Mouse (Mus musculus): ENCODE data around the gene Etv6.

The Etv6 gene

DNA sequence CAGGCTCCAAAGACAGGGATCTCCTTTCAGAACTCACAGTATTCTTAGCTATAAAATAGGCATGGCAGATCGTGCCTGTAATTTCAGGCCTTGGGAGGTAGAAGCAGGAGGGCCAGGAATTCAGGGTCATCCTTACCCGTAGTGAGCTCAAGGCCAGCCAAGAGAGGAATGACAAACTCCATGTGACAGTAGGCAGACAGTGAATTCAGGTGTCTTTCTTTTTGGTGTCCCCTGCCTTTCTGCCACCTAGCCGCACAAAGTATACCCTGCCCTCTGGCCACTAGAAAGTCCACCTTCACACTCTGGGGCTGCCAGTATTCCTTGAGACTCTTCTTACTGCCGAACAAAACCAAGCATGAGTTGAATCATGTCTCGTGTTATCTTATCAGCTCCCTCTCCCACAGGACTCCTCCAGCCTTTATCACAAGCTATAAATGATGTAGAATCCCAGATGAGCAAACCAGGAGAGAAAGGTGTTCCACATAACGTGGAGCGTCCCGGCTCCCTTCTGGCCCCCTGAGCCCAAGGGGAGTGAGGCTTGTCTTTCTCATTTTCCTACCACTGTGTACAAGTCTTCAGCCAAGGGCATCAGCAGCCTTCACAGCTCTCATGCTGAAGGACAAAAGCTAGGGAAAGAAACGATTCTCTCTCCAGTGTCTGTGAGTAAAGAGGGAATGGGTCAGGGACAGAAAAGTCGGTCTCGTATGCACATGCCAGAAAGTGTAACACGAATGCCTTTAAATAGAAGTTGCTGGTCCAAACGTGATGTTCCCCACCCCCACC is 175.4 kb downstream of the Etv6 start:
- WGBS, result 67% methylated on average over 13 of the region's 13 CpGs

DNA sequence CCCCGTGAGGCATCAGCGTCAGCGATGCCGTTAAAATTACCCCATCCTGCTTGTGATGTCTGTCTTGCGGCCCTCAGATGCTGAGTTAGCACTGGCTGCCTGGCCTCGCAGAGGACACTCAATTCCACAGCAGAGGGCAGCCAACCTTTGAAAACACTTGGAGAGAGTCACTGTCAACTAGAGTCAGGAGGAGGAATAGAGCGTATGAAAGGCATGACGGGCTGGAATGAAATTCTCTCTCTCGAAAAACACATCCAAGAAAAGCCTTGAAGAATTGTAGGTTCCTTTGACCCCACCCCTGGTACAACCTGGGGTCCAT is 175.9 kb downstream of the Etv6 start:
- 61% methylated on average over 9 of the region's 9 CpGs for WGBS

DNA sequence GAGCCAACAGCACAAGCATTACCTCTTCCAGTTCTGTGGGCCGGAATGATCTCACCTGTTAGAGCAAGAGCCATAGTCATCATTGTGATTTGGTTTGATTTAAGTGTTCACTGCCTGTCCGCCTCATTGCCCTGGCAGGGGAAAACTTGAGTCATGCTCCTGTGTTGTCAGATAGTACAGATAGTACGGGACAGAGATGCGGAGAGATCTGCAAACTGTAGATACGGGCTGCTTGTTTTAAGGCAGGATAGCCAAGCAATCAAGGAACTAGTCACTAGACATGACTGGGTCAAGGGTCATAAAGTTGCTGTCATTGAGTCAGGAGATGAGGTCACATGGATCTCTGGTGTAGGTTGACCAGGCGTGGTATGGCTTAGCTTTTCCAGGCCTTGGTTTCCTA is 182.2 kb downstream of the Etv6 start:
- WGBS, result 98% methylated on average over 6 of the region's 6 CpGs

DNA sequence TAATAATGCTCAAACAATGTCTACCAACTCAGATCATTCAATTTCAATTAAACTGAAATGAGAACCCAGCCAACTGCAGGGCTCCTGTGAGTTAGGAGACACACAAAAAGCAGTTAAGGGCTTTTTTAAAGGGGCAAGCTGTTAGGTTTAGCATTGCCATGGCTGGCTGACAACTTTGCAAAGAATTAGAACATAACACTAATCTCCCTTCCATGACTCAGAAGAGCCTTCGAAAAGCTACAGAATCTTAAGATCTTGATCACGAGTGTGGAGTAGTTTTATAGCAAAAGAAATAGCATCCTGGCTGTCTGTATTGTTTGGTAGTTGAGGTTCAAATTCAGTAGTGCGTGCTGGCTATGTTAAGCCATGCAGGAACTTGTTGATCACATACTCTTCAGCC is 182.9 kb downstream of the Etv6 start:
- 42% methylated on average over 3 of the region's 3 CpGs for WGBS

DNA sequence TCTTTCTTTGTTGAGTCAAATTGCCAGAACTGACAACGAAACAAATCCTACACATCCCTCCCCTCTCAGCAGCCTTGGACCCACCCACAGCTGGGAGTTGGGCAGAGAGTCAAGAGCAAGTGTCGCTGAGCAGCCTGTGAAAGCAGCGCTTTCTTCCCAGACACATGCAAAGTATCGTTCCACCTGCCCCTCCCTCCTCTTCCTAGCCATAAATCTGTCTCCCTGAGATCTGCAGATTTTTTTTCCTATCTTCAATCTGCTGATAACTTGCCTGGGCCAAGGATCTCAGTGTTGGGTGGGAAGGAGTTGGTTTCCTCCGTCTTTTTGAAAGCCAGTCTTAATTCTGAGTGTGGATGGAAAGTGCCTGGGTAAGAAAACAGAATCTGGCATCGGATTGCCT is 183.9 kb downstream of the Etv6 start:
- 19% methylated on average over 6 of the region's 6 CpGs for WGBS

- whole genome bisulfite sequencing, result 47% methylated on average over 13 of the region's 13 CpGs
These were observed 184.8 kb downstream of the Etv6 start for GRCm38 (mm10) chr6:134220209-134220777.

- WGBS, result 83% methylated on average over 8 of the region's 8 CpGs
These were observed 186.9 kb downstream of the Etv6 start for GRCm38 (mm10) chr6:134222248-134222929.

GRCm38 (mm10) chr6:134225564-134225963 is 190.1 kb downstream of the Etv6 start:
- 71% methylated on average over 11 of the region's 11 CpGs for WGBS

DNA sequence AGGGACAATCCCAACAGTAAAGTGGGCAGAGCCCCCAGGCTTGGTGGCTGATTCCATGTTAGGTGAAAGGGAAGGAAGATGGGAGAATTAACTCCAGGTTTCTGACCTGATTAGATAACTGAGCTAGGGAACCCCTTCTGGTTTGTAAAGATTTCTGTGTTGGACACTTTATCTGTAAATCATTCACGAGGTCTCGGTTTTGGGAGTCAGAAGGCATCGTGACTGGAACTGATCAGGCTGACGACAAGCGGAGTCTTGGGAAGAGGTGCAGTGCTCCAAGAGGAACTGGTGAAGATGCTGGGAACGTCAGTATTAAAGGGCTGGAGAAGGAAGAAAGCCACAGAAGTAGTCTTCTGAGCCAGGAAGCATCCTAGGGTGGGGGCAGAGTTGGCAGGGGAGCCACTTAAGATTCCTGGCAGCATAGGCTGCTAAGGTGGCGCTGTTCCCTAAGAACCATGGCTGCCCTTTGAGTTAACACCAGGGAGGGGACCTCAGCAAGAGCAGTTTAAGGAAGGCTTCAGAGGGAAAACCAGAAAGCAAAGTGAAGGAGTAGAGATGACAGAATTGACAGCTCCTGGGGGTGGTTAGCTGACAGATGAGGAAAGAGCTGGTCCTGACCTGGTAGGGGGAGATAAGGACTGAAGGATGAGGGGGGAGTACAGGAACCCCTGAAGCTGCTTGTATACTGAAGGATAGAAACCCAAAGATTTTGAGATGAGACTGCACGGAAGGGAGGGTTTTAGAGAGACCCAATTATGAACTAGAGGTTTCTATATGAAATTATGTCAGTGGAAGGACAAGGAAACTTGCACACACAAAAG is 191.1 kb downstream of the Etv6 start:
- 63% methylated on average over 8 of the region's 8 CpGs for WGBS

- WGBS, result 84% methylated on average over 4 of the region's 4 CpGs
These were observed 200.8 kb downstream of the Etv6 start for GRCm38 (mm10) chr6:134236311-134236710.

- 88% methylated on average over 9 of the region's 9 CpGs for WGBS
These were observed 203.0 kb downstream of the Etv6 start for GRCm38 (mm10) chr6:134238455-134238854.

GRCm38 (mm10) chr6:134240988-134241387 is 205.5 kb downstream of the Etv6 start:
- WGBS, result 98% methylated on average over 4 of the region's 4 CpGs

DNA sequence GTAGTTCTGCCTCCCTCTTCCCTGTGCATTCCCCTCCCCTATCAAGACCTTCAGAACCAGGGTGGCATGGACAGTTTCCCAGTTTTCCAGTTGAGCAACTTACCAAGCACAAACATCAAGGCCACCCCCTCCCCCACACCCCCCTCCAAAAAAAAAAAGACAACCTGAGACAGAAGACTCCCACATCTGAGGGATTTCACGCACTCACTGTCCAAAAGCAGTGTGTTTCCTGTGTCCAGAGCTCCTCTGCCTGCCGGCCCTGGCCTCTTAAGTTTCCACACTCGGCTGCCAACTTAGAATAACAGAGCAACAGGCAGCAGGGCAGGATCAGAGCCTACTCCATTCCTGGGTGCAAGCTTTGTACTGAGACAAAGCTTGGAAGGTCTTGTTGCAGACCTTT is 207.6 kb downstream of the Etv6 start:
- WGBS, result 51% methylated on average over 3 of the region's 3 CpGs

- 66% methylated on average over 4 of the region's 4 CpGs for WGBS
These were observed 208.0 kb downstream of the Etv6 start for GRCm38 (mm10) chr6:134243546-134243945.

DNA sequence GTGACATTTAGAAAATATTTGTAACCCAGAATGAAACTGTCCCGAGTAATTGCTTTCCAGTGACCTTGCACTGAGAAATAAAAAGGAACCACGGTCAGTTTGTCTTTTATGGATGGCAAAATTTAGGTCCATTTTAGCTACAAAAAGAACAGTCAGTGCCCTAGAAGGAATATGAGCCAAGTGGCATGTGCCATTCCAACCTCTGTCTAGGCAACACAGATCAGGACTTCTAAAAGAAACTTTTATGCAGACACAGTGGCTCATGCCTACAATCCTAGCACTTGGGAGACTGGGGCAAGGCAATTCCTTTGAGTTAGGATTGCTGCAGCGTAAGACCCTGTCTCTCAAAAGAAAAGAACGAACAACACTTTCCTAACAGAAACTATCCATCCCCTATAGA is 208.6 kb downstream of the Etv6 start:
- 85% methylated on average over 4 of the region's 4 CpGs for WGBS

DNA sequence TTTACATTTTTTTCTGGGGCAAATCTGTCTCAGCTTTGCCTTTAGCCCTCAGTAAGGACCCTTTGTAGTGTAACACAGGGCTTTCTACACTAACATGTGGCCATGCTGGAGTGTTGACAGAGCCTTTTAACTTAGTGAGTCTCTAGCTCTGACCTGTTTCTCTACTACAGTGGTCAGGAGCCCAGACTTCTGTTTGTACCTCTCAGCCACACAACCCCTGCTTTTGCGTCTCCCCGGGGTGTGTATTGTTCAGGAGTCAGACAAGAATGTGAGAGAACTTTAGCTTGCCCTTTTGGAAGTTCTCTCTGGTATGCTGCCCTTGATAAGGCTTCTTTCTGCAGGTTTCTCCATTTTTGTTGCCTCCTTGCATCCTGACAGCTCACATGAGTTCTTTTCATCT is 210.6 kb downstream of the Etv6 start:
- WGBS, result 71% methylated on average over 2 of the region's 2 CpGs

DNA sequence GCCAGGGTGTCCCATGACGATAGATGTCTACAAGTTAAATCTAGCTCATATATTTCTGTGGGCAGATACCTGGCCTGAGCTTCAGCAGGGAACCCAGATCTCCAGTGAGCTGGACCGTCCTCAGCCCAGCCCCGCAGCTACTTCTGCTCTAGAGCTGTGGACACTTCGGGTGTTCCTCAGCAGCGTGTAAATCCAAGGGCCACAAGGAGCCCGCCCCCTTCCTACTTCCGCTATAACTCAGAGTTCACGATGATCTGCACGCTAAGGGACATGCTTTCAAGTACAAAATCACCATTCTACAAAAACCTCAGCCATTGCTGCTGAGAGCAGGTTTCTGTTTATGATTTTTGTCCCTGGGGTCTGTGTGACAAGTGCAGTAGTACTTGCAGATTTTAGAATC is 211.8 kb downstream of the Etv6 start:
- 81% methylated on average over 9 of the region's 9 CpGs for WGBS

DNA sequence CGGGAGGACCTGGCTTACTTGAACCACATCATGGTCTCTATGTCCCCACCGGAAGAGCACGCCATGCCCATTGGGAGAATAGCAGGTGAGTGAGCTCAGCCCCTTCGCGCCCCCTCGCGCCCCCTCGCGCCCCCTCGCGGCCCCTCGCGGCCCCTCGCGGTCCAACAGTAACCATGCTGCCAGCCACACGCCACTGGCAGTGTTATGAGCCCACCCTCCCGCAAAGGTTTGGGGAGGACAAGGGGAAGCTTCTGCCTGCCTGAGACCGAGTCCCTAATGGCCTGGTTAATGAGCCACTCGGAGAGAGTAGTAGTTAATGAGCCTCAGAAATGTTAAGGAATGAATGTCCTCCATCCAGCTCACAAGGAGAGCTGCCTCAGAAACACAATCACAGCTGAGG is 213.2 kb downstream of the Etv6 start:
- 85% methylated on average over 19 of the region's 19 CpGs for WGBS

GRCm38 (mm10) chr6:134250764-134251163 is 215.3 kb downstream of the Etv6 start:
- 86% methylated on average over 5 of the region's 5 CpGs for WGBS

DNA sequence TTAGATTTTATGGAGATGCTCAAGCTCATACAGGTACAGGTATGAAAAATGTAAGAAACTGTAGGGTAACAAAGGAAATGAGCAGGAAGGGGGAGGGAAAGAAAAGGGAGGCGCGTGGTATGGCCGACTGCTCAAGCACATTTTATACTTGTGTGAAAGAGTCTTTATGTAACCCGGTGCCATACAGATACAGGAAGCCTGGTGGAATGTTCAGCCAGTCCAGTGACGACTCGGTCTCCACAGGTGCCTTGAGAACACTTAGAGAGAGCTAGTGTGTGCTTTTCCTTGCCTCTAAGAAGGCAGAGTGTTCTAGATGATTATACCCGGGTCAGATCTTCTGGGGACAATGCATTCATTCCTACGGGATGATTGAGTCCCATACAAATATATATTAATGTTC is 215.9 kb downstream of the Etv6 start:
- 83% methylated on average over 8 of the region's 8 CpGs for WGBS

DNA sequence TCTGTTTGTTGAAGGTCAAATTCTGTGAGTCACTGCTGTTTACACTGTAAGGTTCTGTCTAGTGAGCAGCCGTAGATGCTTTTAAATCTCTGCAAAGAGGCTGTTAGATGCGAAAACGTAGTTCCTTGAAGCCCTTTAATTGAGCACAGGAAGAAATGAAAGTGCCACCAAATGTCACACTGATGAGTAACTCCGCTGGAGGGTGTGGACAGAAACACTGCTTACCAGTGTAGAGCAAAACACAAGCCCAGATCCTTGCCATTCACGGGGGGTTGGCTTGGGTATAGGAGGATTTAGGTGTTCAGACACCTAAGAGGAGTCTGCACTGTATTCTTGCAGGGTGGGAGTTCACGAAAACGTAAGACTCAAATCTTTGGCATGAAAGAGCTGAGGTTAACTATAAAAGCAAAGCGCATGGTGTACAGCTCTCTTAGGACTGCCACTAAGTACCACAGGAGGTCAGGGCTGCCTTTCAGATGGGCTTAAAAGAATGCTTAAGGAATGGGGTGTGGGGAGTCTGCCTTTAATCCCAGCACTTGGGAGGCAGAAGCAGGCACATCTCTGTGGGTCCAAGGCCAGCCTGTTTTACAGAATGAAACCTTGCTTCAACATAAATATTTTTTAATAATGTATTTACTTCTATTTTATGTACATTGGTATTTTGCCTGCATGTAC is 216.7 kb downstream of the Etv6 start:
- 76% methylated on average over 8 of the region's 8 CpGs for WGBS

DNA sequence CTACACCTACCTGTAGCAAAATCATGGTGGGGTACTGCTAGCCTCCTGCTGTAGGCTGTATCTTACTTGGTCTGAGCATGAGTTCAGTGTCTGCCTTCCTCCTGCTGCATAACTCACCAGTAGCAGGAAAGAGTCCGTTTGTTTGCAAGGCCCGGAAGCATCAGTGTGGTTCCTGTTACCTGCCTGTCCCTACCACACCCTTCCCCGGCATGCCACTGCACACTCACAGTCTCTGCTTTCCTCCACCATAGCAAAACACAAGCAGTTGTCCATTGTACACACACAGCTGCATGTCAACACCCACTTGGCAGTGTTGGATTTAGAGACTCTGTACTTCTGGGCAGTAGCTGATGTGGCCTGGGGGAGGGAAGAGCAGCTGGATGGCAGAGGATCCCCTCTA is 220.9 kb downstream of the Etv6 start:
- WGBS, result 62% methylated on average over 3 of the region's 3 CpGs
